Mouse (Mus musculus) left cerebral cortex, adult 9 months (tissue): ENCODE measurements at regions not wholly inside any gene's neighbourhood (a gene's known extent, or its start where the extent isn't known, plus 50 kb on each side); places are given as distances from the start of the nearest gene placed in this dataset.

ENCODE experiments used
- DNase-seq, 2 experiments: peaks; one replicate each; pipeline ENCODE4 v3.0.0; 2022; ENCODE audit warnings: low spot score in 2 of 2

DNA sequence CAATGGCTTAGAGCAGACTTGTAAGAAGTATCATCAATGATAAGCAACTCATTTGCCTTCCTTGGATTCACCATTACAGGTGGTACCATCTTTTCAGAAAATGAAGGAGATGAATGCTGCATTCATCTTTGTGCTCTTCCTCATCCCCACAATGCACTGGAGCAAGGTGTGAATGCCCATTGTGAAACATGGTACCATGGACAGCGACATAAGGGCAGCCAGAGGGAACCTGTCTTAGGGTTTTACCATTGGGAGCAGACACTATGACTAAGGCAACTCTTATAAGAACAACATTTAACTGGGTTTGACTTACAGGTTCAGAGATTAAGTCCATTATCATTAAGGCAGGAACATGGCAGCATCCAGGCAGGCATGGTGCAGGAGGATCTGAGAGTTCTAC, 60.1 kb upstream of the Kcnj6 start:
- no peak for DNase-seq

DNA sequence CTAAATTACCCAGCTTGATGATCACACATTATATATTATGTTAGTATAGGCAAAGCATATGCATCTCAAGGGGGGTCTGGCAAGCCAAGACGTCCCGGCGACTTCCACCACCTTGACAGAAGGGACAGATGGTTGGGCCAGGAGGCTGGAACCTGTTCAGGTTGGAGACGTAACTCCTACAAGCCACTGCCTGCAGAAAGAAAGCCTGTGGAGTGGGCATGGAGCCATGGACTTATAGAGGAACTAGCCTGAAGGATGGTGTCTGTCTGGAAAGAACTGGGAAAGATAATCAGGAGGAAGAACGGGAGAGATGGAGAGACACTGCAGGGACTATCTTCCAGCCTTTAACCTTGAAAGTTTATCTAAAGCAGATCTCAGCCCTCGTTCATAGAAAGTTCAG, 66.9 kb upstream of the Kcnj6 start:
- DNase-seq: peak in 1 of 2 experiments; percentile 28

DNA sequence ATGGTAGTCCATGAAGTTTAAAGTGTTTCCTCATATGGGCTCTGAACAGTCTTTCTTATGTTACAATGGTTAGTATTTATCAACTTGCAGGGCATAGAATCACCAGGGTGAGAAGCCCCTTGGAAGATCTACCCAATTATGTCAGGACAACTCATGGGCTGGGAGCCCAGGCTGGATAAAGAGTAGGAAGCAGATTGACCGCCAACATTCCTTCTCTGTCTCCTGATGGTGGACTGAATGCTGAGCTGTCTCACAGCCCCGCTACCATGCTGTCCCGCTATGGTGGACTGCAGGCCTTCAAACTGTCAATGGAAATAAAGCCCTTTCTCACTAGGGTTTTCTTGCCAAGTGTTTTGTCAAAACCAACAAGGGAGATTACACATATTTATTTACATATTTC, 69.2 kb upstream of the Kcnj6 start:
- no peak for DNase-seq

DNA sequence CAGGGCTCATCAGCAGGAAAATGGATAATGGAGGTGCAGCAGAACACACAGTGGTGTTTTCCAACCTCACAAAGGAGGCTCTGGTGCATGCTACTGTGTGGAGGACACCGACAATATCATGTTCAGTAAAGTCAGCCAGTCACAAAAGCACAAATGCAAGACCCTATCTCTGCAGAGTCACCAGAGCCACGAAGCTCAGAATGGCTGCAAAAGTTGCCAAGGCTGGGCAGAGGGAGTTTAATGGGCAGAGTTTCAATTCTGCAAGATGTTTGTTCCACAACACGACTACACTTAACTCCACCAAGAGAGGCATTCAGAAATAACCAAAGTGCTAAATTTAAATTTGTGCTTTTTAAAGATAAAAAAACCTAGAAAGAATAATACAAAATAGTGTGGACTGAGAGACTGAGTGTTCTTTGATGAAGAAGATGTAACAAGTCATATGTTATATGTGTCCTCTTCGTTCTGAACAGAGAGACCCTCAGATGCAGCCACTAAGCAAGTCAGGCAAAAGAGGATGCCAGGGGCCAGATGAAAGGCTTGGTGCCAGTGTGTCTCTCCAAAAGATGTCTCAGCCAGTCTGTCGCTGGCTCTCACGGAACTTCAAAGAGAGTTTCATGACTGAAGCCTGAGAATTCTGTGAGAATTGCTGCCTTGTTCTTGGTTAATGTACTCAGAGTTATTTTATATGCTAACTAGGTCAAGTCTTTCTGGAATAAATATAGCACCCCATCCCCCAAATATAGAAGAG, 95.1 kb upstream of the Kcnj6 start:
- DNase-seq: no peak

DNA sequence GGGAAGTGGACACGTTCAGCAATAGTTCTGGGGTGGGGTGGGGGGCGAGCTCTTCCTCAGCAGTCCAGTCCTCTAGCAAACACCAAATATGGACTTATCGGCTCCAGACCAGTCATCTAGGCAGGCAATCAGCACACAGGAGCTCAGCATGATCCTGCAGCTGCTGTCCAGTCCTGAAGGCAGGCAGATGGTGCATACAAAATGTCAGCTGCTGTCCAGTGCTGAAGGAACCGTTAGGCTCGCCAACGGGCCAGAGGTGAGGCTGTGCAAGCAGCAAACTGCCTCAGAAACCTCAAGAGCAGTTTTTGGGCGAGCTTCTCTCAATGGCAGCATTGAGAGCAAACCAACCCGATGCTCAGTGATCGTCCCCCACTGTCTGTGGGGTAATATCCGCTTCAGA, 96.3 kb upstream of the Kcnj6 start:
- DNase-seq: no peak

DNA sequence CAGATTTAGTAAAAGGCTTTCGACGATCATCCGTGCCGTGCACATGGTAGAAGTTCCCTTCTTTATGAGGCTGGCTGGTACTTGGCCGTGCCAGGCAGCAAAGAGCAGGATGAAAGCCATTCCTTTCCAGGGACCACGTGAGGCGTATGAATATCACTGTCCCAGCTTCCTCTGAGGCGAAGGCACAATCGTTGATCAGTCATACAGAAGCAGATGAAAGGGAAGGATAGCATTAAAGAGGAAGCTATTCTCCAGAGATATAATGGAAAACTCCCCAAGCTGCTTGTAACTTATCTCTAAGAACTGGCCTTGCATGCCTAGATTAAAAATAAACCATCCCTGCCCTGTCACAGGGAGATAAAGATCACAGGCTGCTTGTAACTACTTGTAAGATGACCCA, 103.5 kb upstream of the Kcnj6 start:
- no peak for DNase-seq

DNA sequence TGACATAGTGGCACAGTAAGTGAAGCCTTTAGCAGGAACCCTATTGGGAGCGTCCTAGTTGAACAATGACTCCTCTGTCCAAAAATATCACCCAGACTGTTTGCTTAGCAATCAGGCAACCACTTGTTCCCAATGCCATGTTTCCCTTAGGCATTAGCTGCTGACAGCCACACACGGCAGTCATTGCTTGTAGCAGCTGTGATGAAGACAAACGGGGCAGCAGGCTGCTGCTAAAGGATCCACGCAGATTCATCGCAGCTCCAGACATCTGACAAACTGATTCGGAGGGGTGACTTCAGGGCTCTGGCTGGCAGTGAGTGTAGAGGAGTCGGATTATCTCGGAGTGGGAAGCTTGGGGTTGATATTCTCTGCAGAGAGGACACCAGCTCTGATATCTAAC, 120.0 kb upstream of the Kcnj6 start:
- DNase-seq: peak in 1 of 2 experiments; percentile 12

DNA sequence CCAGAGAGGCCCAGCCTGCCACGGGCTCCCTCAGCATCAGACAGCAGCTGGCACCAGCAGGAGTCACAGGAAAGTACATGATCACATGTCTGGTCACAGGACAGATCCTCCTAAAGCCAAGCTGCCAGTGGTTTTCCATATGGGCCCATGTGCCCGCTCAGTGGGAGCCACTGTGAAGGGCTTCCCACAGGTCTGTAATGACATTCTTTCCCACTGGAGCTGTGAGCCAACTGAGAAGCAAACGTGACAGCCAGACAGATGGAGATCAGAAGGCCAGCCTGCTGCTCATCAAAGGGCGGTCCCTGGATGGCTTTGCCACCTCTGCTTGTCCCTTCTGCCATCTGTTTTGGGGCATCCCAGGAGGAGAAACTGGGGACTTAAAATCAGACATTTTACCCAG, 121.8 kb upstream of the Kcnj6 start:
- DNase-seq: no peak

DNA sequence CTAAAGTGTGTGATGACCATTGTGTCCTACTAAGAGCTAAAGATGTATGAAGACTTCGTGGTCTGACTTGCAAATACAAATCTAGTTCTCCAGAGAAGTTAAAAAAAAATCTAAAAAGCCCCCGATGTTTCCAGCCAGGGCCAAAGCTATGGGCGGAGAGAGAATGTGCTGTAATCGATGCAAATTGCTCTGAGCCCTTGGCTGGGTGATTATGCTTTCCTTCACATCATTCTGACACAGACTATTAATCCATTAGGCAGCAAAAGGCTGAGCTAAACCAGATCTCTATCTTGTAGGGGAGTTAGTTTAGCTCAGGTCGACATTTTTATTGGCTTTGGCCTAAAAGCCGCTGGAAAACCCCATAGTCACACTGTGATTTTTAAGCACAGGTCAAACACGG, 124.5 kb upstream of the Kcnj6 start:
- no peak for DNase-seq

DNA sequence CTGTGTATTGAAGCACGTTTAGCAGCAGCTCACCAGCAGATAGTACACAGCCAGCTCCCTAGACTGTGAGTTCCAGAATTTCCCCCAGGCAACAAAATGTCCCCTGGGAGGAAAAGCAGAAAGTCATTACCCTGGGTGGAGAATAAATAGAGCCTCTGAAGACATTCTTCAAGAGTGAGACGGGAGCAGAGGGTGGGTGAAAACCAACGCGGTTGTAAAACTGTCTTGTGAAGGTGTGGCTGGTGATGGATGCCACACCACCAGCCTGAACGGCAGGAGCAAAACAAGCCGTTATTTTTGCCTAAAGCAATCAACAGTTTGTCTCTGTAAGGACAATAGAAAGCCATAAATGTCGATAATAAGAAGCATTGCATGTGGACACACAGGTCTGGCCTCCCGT, 129.7 kb upstream of the Kcnj15 start:
- DNase-seq: no peak

DNA sequence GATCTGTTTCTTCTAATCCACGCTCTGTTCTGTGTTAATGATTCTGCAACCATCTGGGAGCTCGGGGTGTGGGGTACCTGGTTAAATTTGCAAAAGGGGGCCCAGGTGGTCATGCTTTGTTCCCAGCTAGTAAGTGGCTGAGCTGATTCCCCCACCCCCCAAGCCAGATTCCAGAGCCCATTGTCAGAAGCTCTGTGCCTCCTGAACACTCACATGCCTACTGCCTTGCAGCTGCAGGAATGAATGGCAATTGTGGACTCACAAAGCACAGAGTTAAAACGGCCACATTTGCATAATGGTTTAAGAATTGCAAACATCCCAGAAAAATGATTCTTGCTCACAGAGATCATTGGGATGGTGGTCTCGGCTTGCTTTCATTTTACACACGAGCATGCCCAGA, 125.5 kb upstream of the Kcnj15 start:
- DNase-seq: no peak

DNA sequence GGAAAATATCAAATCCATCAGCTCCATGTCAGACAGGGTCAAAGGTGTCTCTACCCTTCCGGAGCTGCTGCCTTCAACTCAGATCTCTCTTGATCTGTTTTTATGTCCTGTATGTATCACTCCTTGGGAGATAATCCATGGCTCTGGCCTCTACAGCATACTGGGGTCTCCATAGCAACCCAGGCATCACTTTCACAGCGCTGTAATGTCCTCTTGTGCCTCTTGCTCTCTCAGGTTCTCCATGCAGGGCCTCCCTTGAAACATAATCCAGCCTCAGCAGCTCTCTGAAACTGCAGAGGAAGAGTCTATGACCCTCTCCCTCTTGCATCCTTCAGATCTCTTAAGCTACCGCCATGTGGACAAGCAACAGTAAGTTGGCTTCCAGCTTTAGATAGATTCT, 118.5 kb upstream of the Kcnj15 start:
- DNase-seq: no peak

DNA sequence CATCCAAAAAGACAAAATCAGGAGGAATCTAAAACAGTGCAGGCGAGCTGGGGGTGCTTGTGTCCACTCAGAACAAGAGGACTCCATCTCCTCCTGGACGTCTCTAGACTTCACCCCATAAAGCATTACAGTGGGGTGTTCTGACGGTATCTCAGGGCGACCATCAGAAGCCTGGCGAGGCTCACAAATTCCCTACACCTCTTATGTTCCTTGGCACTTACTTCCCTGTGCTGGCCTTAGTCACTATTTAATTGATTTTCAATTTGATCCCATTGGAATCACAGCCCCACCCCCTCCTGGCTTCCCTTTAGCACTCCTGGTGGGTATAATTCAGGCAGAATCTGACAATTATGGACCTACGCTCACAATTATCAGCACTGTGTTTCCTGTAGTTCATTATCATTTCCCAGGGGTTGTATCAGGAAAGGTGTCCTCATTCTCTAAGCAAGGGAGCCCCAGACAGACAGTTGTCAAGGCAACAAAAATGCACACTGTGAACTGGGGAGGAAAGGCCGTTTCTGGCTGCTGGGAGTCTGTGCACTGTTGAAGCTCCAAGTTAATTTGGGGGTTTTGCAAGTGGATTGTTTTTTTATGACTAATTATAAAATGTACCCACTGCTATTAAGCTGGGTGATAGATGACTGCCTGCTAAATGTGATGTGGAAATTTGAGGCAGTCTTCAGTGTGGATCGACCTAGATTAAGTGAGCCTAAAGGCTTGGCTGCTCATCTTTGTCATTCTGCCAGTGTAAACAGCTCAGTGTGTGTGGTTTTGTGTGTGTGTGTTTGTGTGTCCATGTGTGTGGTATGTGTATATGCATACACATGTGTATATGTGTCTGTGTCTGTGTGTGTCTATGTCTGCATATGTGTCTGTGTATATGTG, 115.6 kb upstream of the Kcnj15 start:
- DNase-seq: no peak

DNA sequence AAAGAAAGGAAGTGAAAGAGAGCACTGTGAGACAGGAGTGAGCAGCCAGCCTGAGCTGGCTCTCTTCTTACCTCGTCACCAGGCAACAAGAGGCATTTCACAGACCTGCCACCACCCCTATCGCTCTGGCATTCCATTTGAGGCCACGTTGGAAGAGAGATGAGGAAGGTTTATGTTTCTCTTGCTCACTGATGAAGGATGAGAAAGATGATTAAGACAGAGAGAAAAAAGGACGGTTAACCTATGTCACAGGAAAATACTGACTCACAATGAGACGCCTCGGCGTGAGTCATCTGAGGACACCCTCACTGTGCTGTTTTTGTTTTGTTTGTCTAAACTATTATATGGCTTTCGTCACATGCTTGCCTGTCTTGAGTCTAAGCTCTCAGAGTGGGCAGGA, 106.9 kb upstream of the Kcnj15 start:
- DNase-seq: no peak

DNA sequence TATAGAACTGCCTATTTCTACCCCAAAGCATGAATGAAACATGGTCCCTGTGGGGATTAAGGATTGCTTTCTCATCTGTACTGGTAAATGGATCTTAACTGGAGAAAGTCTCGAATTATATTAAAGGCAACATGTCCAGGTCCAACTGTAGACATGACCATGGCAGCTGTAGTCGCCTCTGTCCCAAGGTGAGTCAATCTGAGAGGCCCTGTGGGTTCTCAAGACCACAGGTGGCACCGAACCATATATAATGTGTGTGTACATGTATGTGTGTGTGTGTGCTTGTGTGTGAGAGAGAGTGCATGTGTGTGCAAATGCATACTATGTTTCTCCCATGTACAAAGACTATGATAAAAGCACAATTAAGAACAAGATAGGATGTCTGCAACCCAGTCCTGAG, 105.9 kb upstream of the Kcnj15 start:
- DNase-seq: no peak

DNA sequence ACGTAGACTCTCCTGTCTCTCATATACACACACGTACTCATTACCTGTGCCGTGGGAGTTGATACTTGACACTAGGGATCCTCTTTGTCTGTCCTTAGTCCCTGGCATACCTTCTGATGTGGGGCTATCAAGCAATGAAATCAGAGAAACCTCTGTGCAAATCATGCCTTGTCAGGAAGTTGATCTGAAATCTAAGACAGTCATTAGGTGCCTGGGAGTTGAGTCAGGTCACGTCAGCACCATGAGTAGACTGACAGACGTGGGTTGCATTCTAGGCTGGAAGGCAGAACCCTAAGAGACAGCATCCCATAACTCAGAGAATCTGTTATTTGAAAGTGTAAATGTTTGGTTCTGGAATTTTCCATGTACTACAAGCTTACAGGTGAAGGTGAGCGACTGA, 105.4 kb upstream of the Kcnj15 start:
- DNase-seq: no peak

DNA sequence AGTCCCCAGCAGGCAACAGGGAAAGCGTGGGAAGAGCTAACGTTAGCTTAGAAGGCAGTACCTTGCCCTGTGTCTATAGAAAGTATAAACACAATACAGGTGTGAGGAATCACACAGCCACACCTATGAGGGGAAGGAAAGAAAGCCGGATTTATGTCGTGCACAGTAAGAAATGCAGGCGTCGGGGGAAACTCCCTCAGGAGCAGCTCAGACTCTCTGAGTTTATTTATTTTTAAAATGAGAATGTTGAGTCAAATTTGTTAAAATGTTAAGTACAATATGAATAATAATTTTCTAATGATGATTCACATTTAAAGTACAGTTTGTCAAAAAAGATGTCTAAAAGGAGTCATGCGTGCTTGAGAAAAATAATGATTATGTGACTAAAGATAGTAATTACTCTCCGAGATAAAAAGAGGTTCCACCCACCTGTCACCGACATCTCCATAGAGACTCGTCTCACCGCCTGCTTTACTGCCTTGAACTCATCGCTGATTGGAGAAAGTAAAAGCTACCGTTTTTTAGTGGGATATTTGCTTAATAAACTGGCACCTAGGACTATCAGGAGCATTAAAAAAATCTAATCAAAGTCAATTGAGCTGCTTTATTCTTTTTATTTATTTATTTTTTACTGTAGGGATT, 104.5 kb upstream of the Kcnj15 start:
- DNase-seq: no peak

DNA sequence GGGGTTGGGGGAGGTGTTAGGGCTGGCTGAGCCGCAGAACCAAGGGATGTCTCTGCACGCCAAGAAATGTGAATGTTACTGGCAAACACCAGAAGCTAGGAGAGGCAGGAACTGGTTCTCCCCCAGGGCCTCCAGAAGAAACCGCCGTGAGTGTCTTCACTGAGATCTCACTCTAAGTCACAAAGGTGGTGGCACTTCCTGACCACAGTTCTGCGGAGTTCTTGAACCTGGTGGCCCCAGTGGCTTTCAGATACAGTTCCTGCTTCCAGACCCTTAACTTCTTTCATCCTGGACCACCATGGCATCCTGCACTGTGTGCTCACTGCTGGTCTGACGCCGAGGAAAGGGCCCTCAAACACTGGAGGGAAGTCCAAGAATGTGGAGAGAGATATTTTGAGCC, 89.0 kb upstream of the Kcnj15 start:
- DNase-seq: no peak

DNA sequence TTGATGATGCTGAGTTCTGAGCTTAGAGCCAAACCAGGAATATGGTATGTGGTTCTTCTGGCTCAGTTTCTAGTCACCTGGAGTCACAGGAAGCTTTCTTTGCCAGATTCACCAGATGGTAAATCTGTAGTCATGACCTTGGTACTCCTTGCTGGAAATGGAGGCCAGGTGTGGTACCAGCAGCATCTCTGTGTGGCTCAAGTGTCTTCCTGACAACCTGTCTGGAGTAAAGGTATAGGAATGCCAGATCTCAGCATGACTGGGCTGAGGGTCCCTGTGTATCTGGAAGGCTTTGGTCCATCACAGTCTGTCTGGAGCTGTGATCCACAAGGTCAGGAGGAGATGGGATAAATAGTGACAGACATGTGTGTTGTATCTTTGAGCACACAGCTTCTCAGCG, 88.0 kb upstream of the Kcnj15 start:
- no peak for DNase-seq

DNA sequence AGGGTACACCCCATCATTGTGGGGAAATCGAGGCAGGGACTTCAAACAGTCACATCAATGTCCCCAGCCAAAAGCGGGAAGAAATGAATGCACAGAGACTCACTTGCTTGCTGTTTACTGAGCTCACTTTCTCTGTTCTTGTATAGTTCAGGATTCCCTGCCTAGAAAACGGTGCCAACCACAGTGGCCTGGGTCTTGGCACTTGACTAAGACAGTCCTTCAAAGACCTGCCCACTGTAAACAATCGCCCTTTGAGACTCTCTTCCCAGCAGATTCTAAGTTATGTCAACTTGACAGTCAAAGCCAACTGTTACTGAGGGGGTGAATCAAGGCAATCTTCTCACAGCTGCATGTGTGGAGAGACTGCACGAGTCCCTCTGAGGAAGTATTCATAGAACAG, 76.8 kb upstream of the Kcnj15 start:
- DNase-seq: no peak

DNA sequence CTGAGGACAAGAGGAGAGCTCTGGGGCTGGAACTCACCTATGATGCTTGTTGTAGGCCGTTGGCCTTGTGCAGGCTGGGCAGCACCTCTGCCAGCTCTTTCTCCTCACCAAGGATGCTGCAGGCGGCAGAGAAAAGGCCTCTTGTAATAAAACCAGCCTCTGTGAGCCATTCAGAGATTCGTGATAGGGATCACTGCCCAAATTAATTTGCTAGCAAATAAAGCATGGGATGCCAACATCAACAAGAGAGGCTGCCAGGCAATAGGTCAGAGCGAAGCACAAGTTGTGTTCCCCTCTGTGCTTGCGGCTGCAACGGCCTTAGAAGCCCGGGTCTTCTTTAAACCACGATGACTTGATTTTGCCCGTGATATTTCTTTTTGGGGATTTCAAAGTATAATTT, 72.0 kb upstream of the Kcnj15 start:
- no peak for DNase-seq

DNA sequence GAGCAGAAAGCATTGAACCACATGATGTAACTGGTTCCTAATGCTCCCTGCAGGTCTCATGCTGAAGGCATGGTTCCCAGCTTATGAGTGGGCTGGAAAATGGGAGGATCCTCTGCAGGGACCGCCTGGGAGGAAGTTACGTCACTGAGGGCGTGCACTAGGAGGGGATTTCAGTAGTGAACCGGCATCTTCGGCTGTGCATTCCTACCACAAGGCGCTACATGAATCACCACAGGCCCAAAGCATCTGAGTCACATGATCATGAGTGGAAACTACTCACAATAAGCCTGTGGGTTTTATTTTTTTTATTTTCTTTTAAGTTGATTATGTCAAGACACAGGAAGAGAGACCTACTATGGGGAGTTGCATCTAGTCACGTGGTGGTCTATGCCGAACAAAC, 68.2 kb upstream of the Kcnj15 start:
- DNase-seq: no peak

DNA sequence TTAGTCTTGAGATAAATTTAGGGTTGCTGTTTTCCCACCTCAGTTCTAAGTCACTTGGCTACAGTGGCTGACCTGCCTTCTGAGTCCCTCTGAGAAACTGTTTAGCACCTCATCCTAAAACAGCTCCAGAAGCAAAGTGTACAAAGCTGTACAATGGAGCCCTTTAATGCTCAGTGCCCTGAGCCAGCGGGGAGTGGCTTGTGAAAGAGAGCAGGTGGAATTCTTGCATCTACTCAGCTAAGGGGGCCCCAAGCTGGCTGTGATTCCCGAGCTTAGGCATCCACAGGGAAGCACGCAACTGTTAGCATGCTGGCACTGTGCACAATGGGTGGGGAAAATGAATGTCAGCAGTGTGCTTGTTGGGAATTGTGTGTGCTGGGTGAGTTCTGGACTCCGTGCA, 63.2 kb upstream of the Kcnj15 start:
- DNase-seq: no peak
